In genomic region chr15:81917621-81918463, GRCm38 (mm10) we compare ENCODE assay signal across 9 mouse cellular contexts. TPM values are rescaled to one million over a fixed set of nuclear protein-coding genes. Genes with fewer than 3 reads are reported as not detected.
A peak's percentile ranks its signal among the peaks of the same experiment; 100 is the strongest.
DNase-seq lines count a peak whose midpoint lies in the region; ATAC-seq lines count a peak whose summit lies in the region.
"Had no signal": no experiment of that assay in that cellular context is flagged by ENCODE, and none has a peak within 500 bp of the region (broad histone marks: within the 10 kb centered on the region; RNA-seq: fewer than 3 reads in every experiment).

No protein-coding gene starts in this region.

- no peak overlapping the region for H3K4me3 ChIP-seq in forebrain, embryonic 16.5 days (replicated peaks; ENCODE audit: low read length)
- no peak overlapping the region for H3K4me3 ChIP-seq in intestine, embryonic 15.5 days (replicated peaks)
- no peak overlapping the region for H3K4me3 ChIP-seq in liver, embryonic 12.5 days
- no peak overlapping the region for H3K4me3 ChIP-seq in neural tube, embryonic 14.5 days (ENCODE audit: low read depth, low read length)
- H3K4me3 ChIP-seq: stomach, embryonic 15.5 days had no signal

- peak; percentile 36; the same call in 1 of the 2 replicates for ATAC-seq in forebrain, embryonic 16.5 days
- ATAC-seq in intestine, embryonic 15.5 days: peak; percentile 66; the same call in 1 of the 2 replicates
- ATAC-seq in liver, embryonic 12.5 days: peak; percentile 57
- peak; percentile 57; the same call in 1 of the 2 replicates for ATAC-seq in neural tube, embryonic 14.5 days (ENCODE audit: low read depth)

- H3K9me3 ChIP-seq in forebrain, embryonic 16.5 days (ENCODE audit: control insufficient read depth, low read length): no peaks in the 10 kb centered on the region
- no peaks in the 10 kb centered on the region for H3K9me3 ChIP-seq in intestine, embryonic 15.5 days
- H3K9me3 ChIP-seq in liver, embryonic 12.5 days (replicated peaks): no peaks in the 10 kb centered on the region
- no peaks in the 10 kb centered on the region for H3K9me3 ChIP-seq in neural tube, embryonic 14.5 days (ENCODE audit: control insufficient read depth, low read length)
- H3K9me3 ChIP-seq: stomach, embryonic 15.5 days had no signal

- no peak overlapping the region for H3K9ac ChIP-seq in forebrain, embryonic 16.5 days (replicated peaks; ENCODE audit: low read depth, low read length)
- H3K9ac ChIP-seq in intestine, embryonic 15.5 days: no peak overlapping the region
- no peak overlapping the region for H3K9ac ChIP-seq in liver, embryonic 12.5 days
- no peak overlapping the region for H3K9ac ChIP-seq in neural tube, embryonic 14.5 days (replicated peaks; ENCODE audit: low read depth, low read length)
- H3K9ac ChIP-seq: stomach, embryonic 15.5 days had no signal

- DNase-seq in urinary bladder, adult 2 months (ENCODE audit: low spot score): peak; percentile 51
- DNase-seq in urinary bladder, postnatal 10 days (ENCODE audit: low spot score): no peak
- DNase-seq in c-Kit-positive CD71-positive TER-119-positive erythroid progenitor cells, embryonic 14.5 days (ENCODE audit: low spot score): peak; percentile 71
- peak; percentile 86 for DNase-seq in thymus, postnatal 14 days

- no peak overlapping the region for H3K27ac ChIP-seq in forebrain, embryonic 16.5 days (ENCODE audit: low read length)
- no peak overlapping the region for H3K27ac ChIP-seq in intestine, embryonic 15.5 days
- H3K27ac ChIP-seq in liver, embryonic 12.5 days: no peak overlapping the region
- no peak overlapping the region for H3K27ac ChIP-seq in neural tube, embryonic 14.5 days (ENCODE audit: low read depth, low read length)
- H3K27ac ChIP-seq: stomach, embryonic 15.5 days had no signal

- H3K4me2 ChIP-seq in forebrain, embryonic 16.5 days (ENCODE audit: low read length): no peak overlapping the region
- no peak overlapping the region for H3K4me2 ChIP-seq in intestine, embryonic 15.5 days (replicated peaks)
- H3K4me2 ChIP-seq in liver, embryonic 12.5 days: no peak overlapping the region
- no peak overlapping the region for H3K4me2 ChIP-seq in neural tube, embryonic 14.5 days (ENCODE audit: low read depth, low read length)
- H3K4me2 ChIP-seq: stomach, embryonic 15.5 days had no signal

- H3K4me1 ChIP-seq in forebrain, embryonic 16.5 days (replicated peaks; ENCODE audit: control insufficient read depth, insufficient read depth, low read length): peaks cover 10% of the 10 kb centered on the region
- H3K4me1 ChIP-seq in intestine, embryonic 15.5 days (replicated peaks): no peaks in the 10 kb centered on the region
- H3K4me1 ChIP-seq in liver, embryonic 12.5 days: peaks cover 33% of the 10 kb centered on the region
- no peaks in the 10 kb centered on the region for H3K4me1 ChIP-seq in neural tube, embryonic 14.5 days (ENCODE audit: control insufficient read depth, insufficient read depth, low read length)
- H3K4me1 ChIP-seq: stomach, embryonic 15.5 days had no signal

- no peaks in the 10 kb centered on the region for H3K27me3 ChIP-seq in forebrain, embryonic 16.5 days (replicated peaks; ENCODE audit: control insufficient read depth, insufficient read depth, low read length)
- no peaks in the 10 kb centered on the region for H3K27me3 ChIP-seq in intestine, embryonic 15.5 days (replicated peaks)
- no peaks in the 10 kb centered on the region for H3K27me3 ChIP-seq in liver, embryonic 12.5 days (replicated peaks)
- H3K27me3 ChIP-seq in neural tube, embryonic 14.5 days (ENCODE audit: control insufficient read depth, insufficient read depth, low read length): no peaks in the 10 kb centered on the region
- H3K27me3 ChIP-seq: stomach, embryonic 15.5 days had no signal

- WGBS in forebrain, embryonic 16.5 days: 55% methylated on average over 6 of the region's 6 CpGs
- WGBS in intestine, embryonic 15.5 days: 55% methylated on average over 6 of the region's 6 CpGs
- 52% methylated on average over 6 of the region's 6 CpGs for WGBS in liver, embryonic 12.5 days (ENCODE audit: insufficient replicate concordance)
- WGBS in neural tube, embryonic 14.5 days: 46% methylated on average over 5 of the region's 6 CpGs

- peaks cover 25% of the 10 kb centered on the region for H3K36me3 ChIP-seq in forebrain, embryonic 16.5 days (ENCODE audit: control insufficient read depth, insufficient read depth)
- peaks cover 26% of the 10 kb centered on the region for H3K36me3 ChIP-seq in intestine, embryonic 15.5 days
- H3K36me3 ChIP-seq in liver, embryonic 12.5 days: peaks cover 93% of the 10 kb centered on the region
- H3K36me3 ChIP-seq in neural tube, embryonic 14.5 days (ENCODE audit: control insufficient read depth, insufficient read depth, low read length): peaks cover 36% of the 10 kb centered on the region

RNA-seq across cellular contexts. Expression of gene Polr3h, which starts 8.2 kb away (rescaled TPM):
- polyA plus RNA-seq in urinary bladder, adult 2 months (2012; rRNA removed): 17.2 and 17.4 TPM in 2 replicates
- polyA plus RNA-seq in forebrain, embryonic 16.5 days (2015; fragmentation: Nextera tagmentation; extraction: Ambion mirVana): 93.8 and 103 TPM in 2 replicates
- 65.5 and 80.4 TPM in 2 replicates for polyA plus RNA-seq in intestine, embryonic 15.5 days (2015; fragmentation: Nextera tagmentation; extraction: Ambion mirVana)
- polyA plus RNA-seq in liver, embryonic 12.5 days (2016; fragmentation: Nextera tagmentation; extraction: Ambion mirVana): 87.2 and 96.3 TPM in 2 replicates
- 88.1 and 98.4 TPM in 2 replicates for polyA plus RNA-seq in neural tube, embryonic 14.5 days (2014; fragmentation: Nextera tagmentation; extraction: Ambion mirVana)

RNA-seq across cellular contexts. Expression of gene Csdc2, which starts 18.7 kb away (rescaled TPM):
- 20.2 and 29.6 TPM in 2 replicates for polyA plus RNA-seq in urinary bladder, adult 2 months (2012; rRNA removed)
- 133 and 182 TPM in 2 replicates for polyA plus RNA-seq in forebrain, embryonic 16.5 days (2015; fragmentation: Nextera tagmentation; extraction: Ambion mirVana)
- 11.7 and 12.9 TPM in 2 replicates for polyA plus RNA-seq in intestine, embryonic 15.5 days (2015; fragmentation: Nextera tagmentation; extraction: Ambion mirVana)
- polyA plus RNA-seq in liver, embryonic 12.5 days (2016; fragmentation: Nextera tagmentation; extraction: Ambion mirVana): 1.8 and 2.5 TPM in 2 replicates
- 170 and 208 TPM in 2 replicates for polyA plus RNA-seq in neural tube, embryonic 14.5 days (2014; fragmentation: Nextera tagmentation; extraction: Ambion mirVana)

RNA-seq across cellular contexts. Expression of gene Pmm1, which starts 42.9 kb away (rescaled TPM):
- polyA plus RNA-seq in urinary bladder, adult 2 months (2012; rRNA removed): 76.2 and 80.5 TPM in 2 replicates
- polyA plus RNA-seq in forebrain, embryonic 16.5 days (2015; fragmentation: Nextera tagmentation; extraction: Ambion mirVana): 89.9 and 100 TPM in 2 replicates
- polyA plus RNA-seq in intestine, embryonic 15.5 days (2015; fragmentation: Nextera tagmentation; extraction: Ambion mirVana): 22.5 and 23.2 TPM in 2 replicates
- polyA plus RNA-seq in liver, embryonic 12.5 days (2016; fragmentation: Nextera tagmentation; extraction: Ambion mirVana): 24.6 and 28.0 TPM in 2 replicates
- polyA plus RNA-seq in neural tube, embryonic 14.5 days (2014; fragmentation: Nextera tagmentation; extraction: Ambion mirVana): 78.6 and 96.6 TPM in 2 replicates

RNA-seq across cellular contexts. Expression of gene Aco2, which starts 45.7 kb away (rescaled TPM):
- polyA plus RNA-seq in urinary bladder, adult 2 months (2012; rRNA removed): 185 and 189 TPM in 2 replicates
- 259 and 260 TPM in 2 replicates for polyA plus RNA-seq in forebrain, embryonic 16.5 days (2015; fragmentation: Nextera tagmentation; extraction: Ambion mirVana)
- 227 and 239 TPM in 2 replicates for polyA plus RNA-seq in intestine, embryonic 15.5 days (2015; fragmentation: Nextera tagmentation; extraction: Ambion mirVana)
- 131 and 132 TPM in 2 replicates for polyA plus RNA-seq in liver, embryonic 12.5 days (2016; fragmentation: Nextera tagmentation; extraction: Ambion mirVana)
- polyA plus RNA-seq in neural tube, embryonic 14.5 days (2014; fragmentation: Nextera tagmentation; extraction: Ambion mirVana): 278 and 281 TPM in 2 replicates

RNA-seq across cellular contexts. Expression of gene Phf5a, which starts 46.1 kb away (rescaled TPM):
- 44.3 and 49.6 TPM in 2 replicates for polyA plus RNA-seq in urinary bladder, adult 2 months (2012; rRNA removed)
- 130 and 132 TPM in 2 replicates for polyA plus RNA-seq in forebrain, embryonic 16.5 days (2015; fragmentation: Nextera tagmentation; extraction: Ambion mirVana)
- polyA plus RNA-seq in intestine, embryonic 15.5 days (2015; fragmentation: Nextera tagmentation; extraction: Ambion mirVana): 120 and 152 TPM in 2 replicates
- polyA plus RNA-seq in liver, embryonic 12.5 days (2016; fragmentation: Nextera tagmentation; extraction: Ambion mirVana): 140 and 145 TPM in 2 replicates
- polyA plus RNA-seq in neural tube, embryonic 14.5 days (2014; fragmentation: Nextera tagmentation; extraction: Ambion mirVana): 129 and 138 TPM in 2 replicates
